Mouse (Mus musculus): ENCODE data around the gene Cenpx.

GRCm38 (mm10) chr11:120695184-120695583 is 18.4 kb downstream of the Cenpx start:
- TF ChIP-seq POLR2A (IDR thresholded peaks at IDR 0.05; ENCODE audit: borderline replicate concordance, low read depth, low read length) = no peak
- TF ChIP-seq CTCF (IDR thresholded peaks at IDR 0.05; ENCODE audit: low read depth, low read length) = no peak

All from bone marrow macrophage, adult 2 months (primary cell).